Mouse (Mus musculus) kidney, postnatal 0 days (tissue): ENCODE results near the gene Zscan29. TPM values are rescaled to one million over a fixed set of nuclear protein-coding genes. Genes with fewer than 3 reads are reported as not detected.

Experiments used
- ATAC-seq: fragments of 200-750 bp; cut with Nextera tagmentation; replicated peaks from 2 replicates; pipeline ENCODE4 v1.8.0; 2017; ENCODE audit warnings: low read depth, moderate number of reproducible peaks, moderate TSS enrichment, moderate library complexity; ENCODE audit not compliant: low FRiP score
- DNase-seq: peaks from one replicate; pipeline ENCODE4 v3.0.0-alpha.2; 2016; ENCODE audit warnings: low spot score
- H3K27ac ChIP-seq: fragments of 300-500 bp; sonication (generic); 2 replicates; pipeline ENCODE4 v1.5.1; 2014; ENCODE audit warnings: mild to moderate bottlenecking
- H3K27me3 ChIP-seq: fragments of 300-500 bp; sonication (generic); 2 replicates; pipeline ENCODE4 v1.6.1; 2014; ENCODE audit warnings: low read length, mixed read lengths; ENCODE audit not compliant: insufficient read depth
- H3K36me3 ChIP-seq: fragments of 300-500 bp; sonication (generic); 2 replicates; pipeline ENCODE4 v1.6.1; 2014; ENCODE audit warnings: low read length, mixed read lengths; ENCODE audit not compliant: insufficient read depth
- H3K4me1 ChIP-seq: fragments of 300-500 bp; sonication (generic); replicated peaks from 2 replicates; pipeline ENCODE4 v1.6.1; 2014; ENCODE audit warnings: antibody characterized with exemption, low read length, mixed read lengths; ENCODE audit not compliant: insufficient read depth
- H3K4me2 ChIP-seq: fragments of 300-500 bp; sonication (generic); 2 replicates; pipeline ENCODE4 v1.6.1; 2014; ENCODE audit warnings: mild to moderate bottlenecking, low read length, moderate library complexity, mixed read lengths
- H3K4me3 ChIP-seq: fragments of 300-500 bp; sonication (generic); replicated peaks from 2 replicates; pipeline ENCODE4 v1.5.1; 2014; ENCODE audit warnings: low read depth, low read length
- H3K9ac ChIP-seq: fragments of 300-500 bp; sonication (generic); 2 replicates; pipeline ENCODE4 v1.6.1; 2014; ENCODE audit warnings: low read depth, low read length
- H3K9me3 ChIP-seq: fragments of 300-500 bp; sonication (generic); replicated peaks from 2 replicates; pipeline ENCODE4 v1.6.1; 2016; ENCODE audit warnings: low read length, inconsistent platforms, mixed read lengths
- CTCF ChIP-seq: IDR thresholded peaks from 2 replicates; pipeline ENCODE4 v1.5.1; 2016; ENCODE audit warnings: antibody characterized with exemption, low read depth, mild to moderate bottlenecking, moderate library complexity
- WGBS: fragments of 180-500 bp; shearing (Covaris S2); extraction: QIAGEN DNeasy Blood & Tissue Kit; methylation state at CpG from one replicate; pipeline ENCODE4 v1.1.7; 2014; 5-methylcytosine and 5-hydroxymethylcytosine counted together
- polyA plus RNA-seq: library from polyadenylated mRNA; unstranded; fragments of >200 nt; fragmentation: Nextera tagmentation; extraction: Ambion mirVana; gene quantifications from 2 replicates; pipeline ENCODE4 v1.2.1, GENCODE M21; 2015

Zscan29 gene
- polyA plus RNA-seq, 1 experiment from 2014 or later = 10.6 TPM

- no peak overlapping the region for H3K9ac ChIP-seq
- no peak overlapping the region for H3K27ac ChIP-seq
- H3K36me3 ChIP-seq = no peaks in the 10 kb centered on the region
- H3K27me3 ChIP-seq = no peaks in the 10 kb centered on the region
- DNase-seq = no peak
- TF ChIP-seq CTCF = no peak
- H3K4me1 ChIP-seq = no peaks in the 10 kb centered on the region
- H3K4me2 ChIP-seq = no peak overlapping the region
- H3K9me3 ChIP-seq = no peaks in the 10 kb centered on the region
- WGBS = 85% methylated on average over 3 of the region's 3 CpGs
- H3K4me3 ChIP-seq = no peak overlapping the region
- no peak for ATAC-seq
These were observed 51.7 kb downstream of the Zscan29 start for GRCm38 (mm10) chr2:121119260-121119659.

- Histone ChIP-seq H3K36me3 (no peaks in the 10 kb centered on the region), H3K9ac (no peak overlapping the region), H3K4me3 (no peak overlapping the region), H3K9me3 (no peaks in the 10 kb centered on the region), H3K4me2 (no peak overlapping the region), H3K4me1 (no peaks in the 10 kb centered on the region), H3K27ac (no peak overlapping the region), H3K27me3 (no peaks in the 10 kb centered on the region)
- WGBS = 65% methylated on average over 2 of the region's 2 CpGs
- TF ChIP-seq CTCF = no peak
- DNase-seq = peak; percentile 41
- ATAC-seq = no peak
These were observed 55.5 kb downstream of the Zscan29 start for GRCm38 (mm10) chr2:121115418-121115817.

- no peak for TF ChIP-seq CTCF
- ATAC-seq = no peak
- 81% methylated on average over 4 of the region's 4 CpGs for WGBS
These were observed 61.2 kb downstream of the Zscan29 start, which contains the start of gene Tgm7 for GRCm38 (mm10) chr2:121109695-121110094. Gene Tgm7, minus strand, starts transcription at chr2:121109795.

More at GRCm38 (mm10) chr2:121109695-121110094, 61.2 kb downstream of the Zscan29 start, which contains the start of gene Tgm7:
- Histone ChIP-seq H3K4me2 (no peak within 1 kb of the TSS), H3K9ac (no peak within 1 kb of the TSS), H3K27ac (no peak within 1 kb of the TSS), H3K36me3 (no peaks in the 10 kb centered on the region), H3K27me3 (no peaks in the 10 kb centered on the region), H3K4me3 (no peak within 1 kb of the TSS), H3K4me1 (no peaks in the 10 kb centered on the region), H3K9me3 (no peaks in the 10 kb centered on the region)
- no peak for DNase-seq

Other genes starting within 250 kb of the Zscan29 start
- gene Ubr1, start 200.4 kb downstream of the Zscan29 start, polyA plus RNA-seq = 16.2 and 18.6 TPM in 2 replicates
- gene Tmem62, start 194.1 kb downstream of the Zscan29 start, polyA plus RNA-seq = 6.1 and 6.9 TPM in 2 replicates
- gene Ccndbp1, start 162.7 kb downstream of the Zscan29 start, polyA plus RNA-seq = 53.3 and 54.1 TPM in 2 replicates
- 2.1 TPM in 2 replicates for gene Epb42, start 134.1 kb downstream of the Zscan29 start, polyA plus RNA-seq
- 0.31 and 0.76 TPM in 2 replicates for gene Tgm5, start 85.3 kb downstream of the Zscan29 start, polyA plus RNA-seq
- 0.43 and 0.66 TPM in 2 replicates for gene Tgm7, start 61.3 kb downstream of the Zscan29 start, polyA plus RNA-seq
- gene Adal, start 30.7 kb downstream of the Zscan29 start, polyA plus RNA-seq = 21.1 and 21.2 TPM in 2 replicates
- gene Lcmt2, start 30.5 kb downstream of the Zscan29 start, polyA plus RNA-seq = 26.7 and 28.4 TPM in 2 replicates
- gene Tubgcp4, start 471 bp downstream of the Zscan29 start, polyA plus RNA-seq = 27.6 and 29.2 TPM in 2 replicates
- 24.4 and 24.9 TPM in 2 replicates for gene Trp53bp1, start 100.3 kb upstream of the Zscan29 start, polyA plus RNA-seq
- 0.93 and 1.3 TPM in 2 replicates for gene Map1a, start 118.5 kb upstream of the Zscan29 start, polyA plus RNA-seq
- gene Ppip5k1, start 184.3 kb upstream of the Zscan29 start, polyA plus RNA-seq = 13.1 and 14.0 TPM in 2 replicates
- gene Ckmt1, start 186.6 kb upstream of the Zscan29 start, polyA plus RNA-seq = 63.1 and 70.4 TPM in 2 replicates
- gene Strc, start 216.0 kb upstream of the Zscan29 start, polyA plus RNA-seq = not detected in 2 replicates
- gene Pdia3, start 242.7 kb upstream of the Zscan29 start, polyA plus RNA-seq = 506 and 575 TPM in 2 replicates
- gene Catsper2, start 242.7 kb upstream of the Zscan29 start, polyA plus RNA-seq = 1.7 and 2.4 TPM in 2 replicates